Mouse (Mus musculus) C2C12 (cell line): ENCODE data around the gene Slc35f4. TPM values are rescaled to one million over a fixed set of nuclear protein-coding genes. Genes with fewer than 3 reads are reported as not detected.
"Not testable (repeated sequence)": the region's sequence is repeated elsewhere in the genome, so short reads cannot be mapped to it uniquely, and the experiment has no call there.

ENCODE experiments used
- H3K27me3 ChIP-seq: one replicate; pipeline ENCODE4 v1.6.1; 2011; ENCODE audit not compliant: control insufficient read depth, insufficient read depth, insufficient read length
- H3K36me3 ChIP-seq: one replicate; pipeline ENCODE4 v1.6.1; 2011; ENCODE audit not compliant: control insufficient read depth, insufficient read depth
- H3K4me3 ChIP-seq: one replicate; pipeline ENCODE4 v1.5.1; 2011; ENCODE audit warnings: mild to moderate bottlenecking, control low read depth; ENCODE audit not compliant: poor library complexity, insufficient read depth, severe bottlenecking
- H3K79me2 ChIP-seq: one replicate; pipeline ENCODE4 v1.6.1; 2011; ENCODE audit not compliant: control insufficient read depth, insufficient read depth
- H3K79me3 ChIP-seq: one replicate; pipeline ENCODE4 v1.6.1; 2011; ENCODE audit warnings: low read depth, control low read depth
- H3ac ChIP-seq: one replicate; pipeline ENCODE3; 2011; ENCODE audit warnings: low read depth; ENCODE audit not compliant: control insufficient read depth, insufficient read length
- CEBPB ChIP-seq: IDR thresholded peaks from one replicate; pipeline ENCODE4 v1.6.1; 2011; ENCODE audit warnings: low read depth, mild to moderate bottlenecking, control low read depth, moderate library complexity
- CTCF ChIP-seq: IDR thresholded peaks from one replicate; pipeline ENCODE4 v1.5.1; 2011; ENCODE audit not compliant: control insufficient read depth, insufficient read depth, insufficient read length
- FOSL1 ChIP-seq: IDR thresholded peaks from one replicate; pipeline ENCODE4 v1.8.0; 2011; ENCODE audit warnings: mild to moderate bottlenecking, low read length; ENCODE audit not compliant: poor library complexity, insufficient read depth, severe bottlenecking
- MAX ChIP-seq: IDR thresholded peaks from one replicate; pipeline ENCODE4 v1.6.1; 2011; ENCODE audit warnings: mild to moderate bottlenecking, control low read depth
- MYOD1 ChIP-seq: IDR thresholded peaks from one replicate; pipeline ENCODE4 v1.6.1; 2011; ENCODE audit warnings: low read depth; ENCODE audit not compliant: control insufficient read depth, insufficient read length
- MYOG ChIP-seq: IDR thresholded peaks from one replicate; pipeline ENCODE4 v1.6.1; 2011; ENCODE audit not compliant: control insufficient read depth, insufficient read length; ENCODE audit errors: extremely low read depth
- USF1 ChIP-seq: IDR thresholded peaks from one replicate; pipeline ENCODE4 v1.6.1; 2011; ENCODE audit warnings: low read depth, mild to moderate bottlenecking, control low read depth, moderate library complexity
- polyA plus RNA-seq: library from polyadenylated mRNA; unstranded; fragments of >200 nt; fragmentation: generic; extraction: Trizol; gene quantifications from one replicate; pipeline ENCODE4 v1.2.1, GENCODE M21; 2012; ENCODE audit warnings: missing spikeins

Gene Slc35f4
- polyA plus RNA-seq, 1 experiment: not detected

GRCm38 (mm10) chr14:49290029-49290745, 235.7 kb downstream of the Slc35f4 start:
- Histone ChIP-seq H3K36me3 (no peaks in the 10 kb centered on the region), H3K79me2 (no peaks in the 10 kb centered on the region), H3K79me3 (no peaks in the 10 kb centered on the region), H3K27me3 (no peaks in the 10 kb centered on the region), H3K4me3 (no peak overlapping the region), H3ac (no peak overlapping the region)
- TF ChIP-seq CTCF (no peak), CEBPB (no peak)

GRCm38 (mm10) chr14:49283784-49284655, 241.8 kb downstream of the Slc35f4 start:
- Histone ChIP-seq H3K4me3 (no peak overlapping the region), H3K79me2 (no peaks in the 10 kb centered on the region)

GRCm38 (mm10) chr14:49278880-49279279, 247.0 kb downstream of the Slc35f4 start:
- Histone ChIP-seq H3ac (no peak overlapping the region), H3K79me3 (no peaks in the 10 kb centered on the region), H3K27me3 (no peaks in the 10 kb centered on the region), H3K36me3 (no peaks in the 10 kb centered on the region), H3K4me3 (no peak overlapping the region), H3K79me2 (no peaks in the 10 kb centered on the region)
- no peak for TF ChIP-seq CEBPB
- TF ChIP-seq FOSL1: no peak
- TF ChIP-seq USF1: no peak
- TF ChIP-seq MAX: no peak
- TF ChIP-seq MYOG: no peak
- no peak for TF ChIP-seq MYOD1
- TF ChIP-seq CTCF: no peak

More at GRCm38 (mm10) chr14:49283784-49284655, 241.8 kb downstream of the Slc35f4 start:
- no peaks in the 10 kb centered on the region for H3K36me3 ChIP-seq
- TF ChIP-seq MAX: no peak
- TF ChIP-seq FOSL1: no peak
- TF ChIP-seq CTCF: no peak
- TF ChIP-seq CEBPB: no peak
- no peak for TF ChIP-seq MYOD1
- TF ChIP-seq MYOG: no peak
- no peak for TF ChIP-seq USF1
- H3K27me3 ChIP-seq: no peaks in the 10 kb centered on the region
- H3ac ChIP-seq: no peak overlapping the region
- no peaks in the 10 kb centered on the region for H3K79me3 ChIP-seq

- H3K27me3 ChIP-seq, H3ac ChIP-seq, H3K36me3 ChIP-seq, H3K4me3 ChIP-seq, H3K79me2 ChIP-seq, H3K79me3 ChIP-seq: not testable (repeated sequence)
Measured at GRCm38 (mm10) chr14:49278479-49278878, 247.4 kb downstream of the Slc35f4 start.

- no peaks in the 10 kb centered on the region for H3K36me3 ChIP-seq
- H3K4me3 ChIP-seq: no peak overlapping the region
- no peak overlapping the region for H3ac ChIP-seq
- no peaks in the 10 kb centered on the region for H3K27me3 ChIP-seq
- H3K79me3 ChIP-seq: no peaks in the 10 kb centered on the region
- TF ChIP-seq CTCF: no peak
- no peaks in the 10 kb centered on the region for H3K79me2 ChIP-seq
Measured at GRCm38 (mm10) chr14:49277642-49278041, 248.2 kb downstream of the Slc35f4 start.

- Histone ChIP-seq H3K4me3 (no peak overlapping the region), H3K79me2 (no peaks in the 10 kb centered on the region), H3ac (no peak overlapping the region), H3K36me3 (no peaks in the 10 kb centered on the region), H3K79me3 (no peaks in the 10 kb centered on the region), H3K27me3 (no peaks in the 10 kb centered on the region)
- no peak for TF ChIP-seq CEBPB
- TF ChIP-seq USF1: no peak
- TF ChIP-seq MYOD1: no peak
- TF ChIP-seq FOSL1: no peak
- TF ChIP-seq CTCF: no peak
- TF ChIP-seq MYOG: no peak
- no peak for TF ChIP-seq MAX
Measured at GRCm38 (mm10) chr14:49275376-49275775, 250.5 kb downstream of the Slc35f4 start.
